Mouse (Mus musculus) neural tube, embryonic 10.5 days (tissue): ENCODE measurements around the gene Ak1.

Source experiments
- DNase-seq: peaks from one replicate; pipeline ENCODE4 v3.0.0-alpha.2; 2017; ENCODE audit warnings: low spot score; ENCODE audit errors: extremely low spot score

The Ak1 gene

DNA sequence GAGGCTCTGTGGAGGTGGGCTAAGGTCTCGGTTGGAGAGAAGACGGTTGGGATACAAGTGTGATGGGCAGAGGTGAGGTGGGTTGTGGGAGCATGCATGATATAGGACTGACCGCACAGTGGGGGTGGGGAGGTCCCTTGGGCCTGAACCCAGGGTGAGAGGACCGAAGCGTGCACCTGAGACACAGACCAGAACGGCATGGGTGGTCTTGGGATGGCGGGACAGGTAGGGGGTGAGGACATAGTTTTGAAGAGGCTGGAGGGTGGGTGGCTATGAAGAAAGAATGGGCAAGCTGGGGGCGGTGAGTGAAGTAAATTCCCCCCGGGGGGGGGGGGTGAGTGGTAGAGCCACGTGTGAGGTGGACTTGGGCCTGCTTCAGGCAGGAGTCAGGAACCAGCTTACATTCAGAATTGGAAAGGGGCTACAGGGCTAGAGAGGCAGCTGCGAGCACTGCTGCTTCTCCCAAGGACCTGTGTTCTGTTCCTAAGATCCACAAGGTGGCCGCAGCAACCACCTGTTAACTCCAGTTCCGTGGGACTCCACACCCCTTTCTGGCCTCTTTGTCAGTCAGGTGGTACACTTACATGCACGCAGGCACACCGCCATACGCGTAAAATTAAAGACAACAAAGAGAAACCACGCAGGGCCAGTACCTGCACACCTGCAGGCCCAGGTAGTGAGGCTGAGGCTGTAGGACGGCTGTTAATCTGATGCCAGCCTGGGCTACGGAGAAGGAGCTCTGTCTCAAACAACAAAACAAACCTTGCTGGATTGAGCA is 5.9 kb downstream of the Ak1 start:
- no peak for DNase-seq

DNA sequence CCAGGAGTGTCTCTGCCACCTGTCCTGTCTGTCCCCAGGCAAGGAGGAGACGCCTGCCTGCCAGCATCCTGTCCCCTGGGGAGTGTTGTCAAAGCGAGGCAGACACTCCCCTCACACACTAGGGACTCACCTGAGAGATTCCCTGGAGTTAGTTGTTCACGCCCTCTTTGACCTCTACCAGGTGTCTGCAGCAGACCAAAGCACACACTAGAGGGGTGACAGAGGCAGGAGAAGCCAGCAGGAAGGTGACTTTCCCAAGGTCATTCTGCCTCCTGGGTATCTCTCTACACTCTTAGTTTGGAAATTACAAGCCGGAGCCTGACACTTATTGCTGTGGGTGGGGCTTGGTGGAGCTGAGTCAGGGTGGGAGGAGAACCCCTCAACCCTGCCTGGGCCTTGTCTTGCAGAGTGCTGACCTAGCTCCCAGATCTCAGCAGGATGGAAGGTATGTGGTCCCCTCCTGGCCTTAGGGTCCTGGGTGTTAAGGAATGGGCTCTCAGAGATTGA is 6.5 kb downstream of the Ak1 start:
- DNase-seq = no peak

DNA sequence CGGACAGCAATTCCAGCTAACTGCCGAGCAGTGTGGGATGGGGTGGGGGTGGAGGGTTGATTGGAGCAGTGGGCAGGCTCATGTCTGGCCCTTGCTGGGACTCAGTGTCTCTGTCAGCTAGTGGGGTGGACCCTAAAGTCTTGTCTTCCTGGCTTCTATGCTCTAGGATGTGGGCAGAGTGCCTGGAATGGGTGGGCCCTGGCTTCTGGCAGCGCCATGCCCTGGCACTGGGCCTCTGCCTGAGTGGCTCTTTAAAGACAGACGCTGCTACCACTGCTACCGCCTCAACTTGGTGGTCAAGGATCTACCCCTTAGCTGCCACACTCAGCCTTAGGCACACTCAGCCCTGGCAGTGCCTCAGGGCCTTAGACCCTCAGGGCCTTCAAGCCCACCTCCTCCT is 7.2 kb downstream of the Ak1 start:
- DNase-seq = no peak

DNA sequence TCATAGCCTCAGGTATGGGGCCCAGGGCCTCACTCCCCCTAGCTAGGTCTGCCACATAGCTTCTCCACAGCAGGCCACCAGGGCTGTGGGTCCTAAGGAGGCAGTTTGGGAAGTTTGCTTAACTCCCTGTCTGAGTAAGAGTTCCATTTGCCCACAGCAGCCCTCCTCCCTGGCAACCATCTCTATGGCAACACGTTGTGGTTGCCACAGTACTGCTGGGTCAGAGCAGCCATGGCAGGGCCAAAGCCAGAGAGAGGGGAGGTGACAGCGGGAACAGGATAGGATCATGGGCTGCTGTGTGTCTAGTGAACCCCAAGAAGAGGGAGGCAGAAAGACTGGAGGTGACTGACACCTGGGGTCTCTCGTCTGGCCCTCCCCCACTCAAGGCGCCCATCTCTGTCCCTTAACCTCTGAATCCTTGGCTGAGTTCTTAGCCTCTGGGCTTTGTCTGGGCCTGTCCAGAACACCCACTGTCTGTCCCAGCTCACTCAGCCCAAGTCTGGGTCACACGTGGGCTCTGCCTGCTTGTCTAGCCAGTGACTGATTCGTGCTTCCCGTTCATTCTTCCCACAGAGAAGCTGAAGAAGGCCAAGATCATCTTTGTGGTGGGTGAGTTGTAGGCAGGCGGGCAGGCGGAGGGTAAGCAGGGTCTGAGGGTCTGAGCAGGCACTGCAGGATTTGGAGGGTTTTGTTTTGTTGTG is 7.9 kb downstream of the Ak1 start:
- peak; percentile 77 for DNase-seq

DNA sequence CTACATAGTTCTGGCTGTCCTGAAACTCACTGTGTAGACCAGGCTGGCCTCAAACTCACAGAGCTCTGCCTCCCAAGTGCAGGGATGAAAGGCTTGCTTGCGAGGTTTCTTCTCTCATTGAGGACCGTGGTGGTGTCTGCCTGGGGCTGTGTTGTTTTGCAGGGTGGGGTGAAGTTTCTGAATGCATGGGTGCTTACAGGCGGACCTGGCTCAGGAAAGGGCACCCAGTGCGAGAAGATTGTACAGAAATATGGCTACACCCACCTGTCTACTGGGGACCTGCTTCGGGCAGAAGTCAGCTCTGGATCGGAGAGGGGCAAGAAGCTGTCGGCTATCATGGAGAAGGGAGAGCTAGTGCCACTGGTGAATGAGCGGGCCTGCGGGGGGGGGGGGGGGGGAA is 8.5 kb downstream of the Ak1 start:
- DNase-seq = no peak

DNA sequence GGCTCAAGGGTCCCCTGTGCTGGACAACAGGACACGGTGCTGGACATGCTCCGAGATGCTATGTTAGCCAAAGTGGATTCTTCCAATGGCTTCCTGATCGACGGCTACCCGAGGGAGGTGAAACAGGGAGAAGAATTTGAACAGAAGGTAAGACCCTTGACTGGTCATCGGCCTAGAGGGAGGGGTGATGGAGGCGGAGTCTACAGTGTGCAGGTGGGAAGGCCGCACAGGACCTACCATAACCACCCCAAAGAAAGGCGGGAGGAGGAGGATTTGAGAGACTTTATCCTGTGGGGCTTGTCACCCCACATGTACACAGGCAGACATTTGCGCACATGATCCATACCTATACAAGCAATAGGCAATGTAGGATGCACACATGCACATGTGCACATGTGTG is 9.5 kb downstream of the Ak1 start:
- no peak for DNase-seq

DNA sequence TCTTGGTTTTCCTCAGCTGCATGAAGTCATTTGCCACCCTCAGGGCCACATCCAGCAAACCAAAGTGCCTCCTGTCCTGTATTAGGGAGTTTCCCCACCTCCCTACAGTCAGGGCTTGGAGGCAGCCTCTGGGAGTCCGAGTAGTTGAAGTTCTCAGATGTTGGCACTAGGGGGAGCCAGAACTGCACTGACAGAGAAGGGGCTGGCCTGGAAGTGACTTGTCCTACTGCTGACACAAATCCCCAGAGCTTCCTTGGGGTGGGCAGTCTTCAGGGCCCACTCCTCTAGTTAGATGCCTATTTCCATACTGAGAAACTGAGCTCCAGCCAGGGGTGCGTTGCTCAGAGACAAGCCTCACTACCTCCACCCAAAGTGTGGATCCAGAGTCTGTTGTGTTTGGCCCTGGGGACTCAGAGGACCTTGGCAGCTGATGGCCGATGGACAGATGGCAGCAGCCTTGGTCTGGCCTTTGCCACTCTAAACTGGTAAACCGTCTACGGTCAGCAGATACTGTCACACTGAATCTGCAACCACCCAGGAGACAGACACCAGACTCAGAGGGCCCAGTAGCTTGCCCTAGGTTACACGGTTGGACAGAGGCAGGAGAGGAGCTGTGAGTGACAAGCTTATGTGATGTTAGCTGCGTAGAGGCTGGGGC is 10.3 kb downstream of the Ak1 start:
- peak; percentile 79 for DNase-seq

DNA sequence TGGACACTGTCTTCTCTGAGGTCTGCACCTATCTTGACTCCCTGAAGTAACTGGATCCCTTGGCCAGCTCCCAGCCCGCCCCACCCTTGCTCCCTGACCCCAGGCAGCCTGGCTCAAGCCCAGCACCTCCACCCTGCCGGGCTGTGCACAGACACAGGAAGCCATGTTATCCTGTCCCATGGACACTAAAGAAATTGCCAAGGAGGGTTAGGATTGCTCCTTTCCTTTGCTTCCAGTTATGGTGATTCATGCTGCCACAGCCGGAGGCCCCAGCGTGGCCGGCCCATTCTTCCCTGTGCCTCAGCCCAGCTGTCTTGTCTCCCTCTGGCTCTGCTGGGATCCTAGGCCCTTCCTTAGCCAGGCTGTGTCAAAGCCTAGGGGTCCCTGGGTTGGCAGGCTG is 12.1 kb downstream of the Ak1 start:
- no peak for DNase-seq

DNA sequence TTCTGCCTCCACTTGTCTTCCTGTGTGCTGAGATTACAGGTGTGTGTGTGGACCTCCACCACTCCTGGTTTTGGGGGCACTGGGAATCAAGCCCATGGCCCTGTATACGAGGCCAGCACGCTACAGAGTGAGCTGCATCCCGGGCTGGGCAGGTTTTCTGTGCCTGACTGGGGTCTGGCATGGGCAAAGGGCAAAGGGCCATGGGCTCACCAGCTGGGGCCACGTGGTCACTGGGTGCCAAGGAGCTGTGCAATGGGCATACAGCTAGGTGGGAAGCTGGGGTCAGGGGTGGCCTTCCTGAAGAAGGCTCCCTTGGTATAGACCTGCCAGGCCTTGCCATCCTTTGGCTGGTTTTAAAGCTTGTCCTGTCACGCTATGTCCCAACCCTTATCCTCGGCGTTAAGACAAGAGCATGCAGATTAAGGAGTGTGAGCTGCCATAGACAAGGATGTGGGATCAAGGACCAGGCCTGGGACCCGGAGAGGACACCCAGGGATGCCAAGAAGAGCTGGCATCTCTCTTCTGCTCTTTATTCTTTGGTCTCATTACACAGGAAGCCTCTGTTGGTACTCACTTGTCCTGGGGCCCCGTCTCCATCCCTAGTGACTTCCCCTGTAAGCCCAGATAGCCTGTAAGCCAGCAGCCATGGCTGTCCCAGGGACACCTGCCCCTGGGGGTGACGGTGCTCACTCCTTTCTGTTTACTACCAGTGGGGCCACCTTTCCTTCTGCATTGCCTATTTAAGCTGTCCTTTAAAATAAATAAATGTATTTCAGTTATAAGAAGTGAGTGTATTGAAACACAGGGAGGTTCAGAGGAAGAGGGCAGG is 12.9 kb downstream of the Ak1 start:
- DNase-seq = no peak

DNA sequence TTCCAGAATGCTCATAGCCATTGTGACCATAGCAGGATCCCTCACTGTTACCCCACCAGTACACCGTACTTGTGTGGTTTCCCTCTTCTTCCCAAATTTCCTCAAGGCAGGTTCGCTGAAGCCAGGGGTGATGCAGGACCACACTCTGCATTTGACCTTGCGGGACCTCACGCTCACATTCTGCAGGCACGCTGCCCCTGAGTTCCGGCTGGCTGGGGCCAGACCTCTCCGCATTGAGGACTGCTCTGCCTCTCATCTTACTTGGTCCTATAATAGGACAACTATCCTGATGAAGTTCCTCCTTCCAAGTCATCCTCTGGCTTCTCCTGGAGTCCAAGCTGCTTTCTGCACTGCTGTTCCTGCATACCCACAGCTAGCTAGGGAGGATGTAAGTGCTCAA is 15.1 kb downstream of the Ak1 start:
- no peak for DNase-seq

DNA sequence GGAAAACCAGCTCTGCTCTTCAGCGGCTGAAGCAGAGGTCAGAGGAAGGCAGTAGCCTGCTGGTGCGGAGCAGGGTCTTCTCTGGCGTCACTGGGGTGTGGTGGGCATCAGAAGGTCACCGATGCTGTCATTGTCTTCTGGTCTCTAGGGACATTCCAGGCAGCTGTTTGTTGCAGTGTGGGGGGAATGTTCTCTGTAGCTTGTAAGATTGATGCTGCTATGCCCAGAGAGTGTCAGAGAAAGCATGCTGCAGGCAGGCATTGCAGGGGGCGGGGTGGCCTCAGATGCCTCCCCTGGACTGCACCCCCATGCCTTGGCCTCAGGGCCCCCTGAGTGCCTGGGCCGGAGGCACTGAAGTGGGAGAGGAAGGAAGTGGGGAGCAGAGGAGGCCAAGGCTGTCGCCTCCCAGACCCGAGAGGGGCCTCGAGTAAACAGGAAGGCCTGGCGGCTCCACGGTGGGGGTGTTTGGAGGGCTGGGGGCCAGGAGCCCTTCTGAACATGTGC is 16.3 kb downstream of the Ak1 start:
- DNase-seq = no peak

DNA sequence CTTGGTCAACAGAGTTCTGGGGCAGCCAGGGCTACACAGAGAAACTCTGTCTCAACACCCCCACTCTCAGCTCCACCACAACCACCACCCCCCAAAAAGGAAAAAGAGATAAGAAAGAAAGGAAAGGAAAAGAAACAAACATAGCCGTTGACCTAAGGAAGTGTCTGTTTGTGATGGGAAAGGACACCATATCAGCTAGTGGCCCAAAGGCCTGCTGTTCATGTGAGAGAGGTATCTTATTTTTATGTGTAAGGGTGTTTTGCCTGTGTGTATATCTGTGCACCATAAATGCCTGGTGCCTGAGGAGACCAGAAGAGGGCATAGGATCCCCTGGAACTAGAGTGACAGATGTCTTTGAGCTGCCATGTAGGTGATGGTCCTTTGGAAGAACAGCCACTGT is 18.1 kb downstream of the Ak1 start:
- DNase-seq = no peak

DNA sequence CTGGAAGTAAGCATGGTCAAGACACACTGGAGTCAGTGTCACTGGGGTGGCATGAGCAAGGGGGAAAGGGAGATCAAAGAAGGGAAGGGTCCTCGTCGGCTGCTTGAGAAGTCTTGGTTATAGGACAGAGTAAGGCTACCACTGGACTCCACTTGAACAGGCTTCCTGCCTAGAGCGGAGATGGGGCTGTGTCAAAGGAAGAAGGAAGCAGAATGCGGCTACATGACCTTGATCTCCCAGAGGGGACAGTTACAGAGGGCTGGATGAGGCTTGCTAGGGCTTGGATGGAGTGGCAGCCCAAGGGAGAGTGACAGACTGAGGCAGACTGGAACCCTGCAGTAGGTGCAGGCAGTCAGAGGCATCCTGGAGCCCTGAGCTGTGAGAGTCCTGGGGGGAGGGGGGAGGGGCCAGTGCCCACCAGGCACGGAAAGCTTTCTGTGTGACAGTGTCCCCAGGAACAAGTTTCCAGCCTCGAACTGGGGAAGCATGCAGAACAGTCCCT is 19.0 kb downstream of the Ak1 start:
- DNase-seq = no peak

DNA sequence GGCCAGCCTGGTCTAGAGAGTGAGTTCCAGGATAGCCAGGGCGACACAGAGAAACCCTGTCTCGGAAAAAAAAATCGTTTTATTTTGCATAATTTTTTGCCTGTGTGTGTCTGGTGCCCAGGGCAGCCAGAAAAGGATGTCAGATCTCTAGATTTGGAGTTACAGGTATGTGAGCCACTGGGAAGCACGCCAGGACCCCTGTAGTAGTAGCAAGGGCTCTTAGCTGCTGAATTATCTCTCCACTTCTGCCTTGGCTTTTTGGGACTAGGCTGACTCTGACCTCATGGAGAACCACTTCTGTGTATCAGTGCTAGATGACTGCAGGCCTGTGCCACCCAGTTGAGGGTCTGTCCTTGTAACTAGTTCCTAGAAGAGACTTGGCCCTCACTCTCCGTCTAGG is 20.3 kb downstream of the Ak1 start:
- no peak for DNase-seq

DNA sequence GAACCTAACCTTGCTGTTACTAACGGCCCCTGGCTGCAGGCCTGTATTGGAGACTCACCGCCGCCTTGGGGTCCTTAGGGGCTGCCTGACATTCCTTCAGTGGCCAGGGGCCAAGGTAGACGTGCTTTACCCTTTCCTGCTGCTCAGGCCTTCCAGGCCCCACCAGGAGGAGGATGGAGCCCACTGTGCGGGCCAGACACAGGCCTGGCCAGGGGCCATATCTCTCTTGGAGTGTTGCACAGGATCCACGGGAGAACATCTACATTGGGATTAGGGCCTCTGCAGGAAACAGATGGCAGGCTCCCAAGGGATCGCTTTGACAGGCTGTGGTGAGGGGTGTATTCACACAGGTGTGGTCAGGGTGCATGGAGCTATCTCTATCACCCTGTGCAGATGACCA is 21.3 kb downstream of the Ak1 start:
- DNase-seq = no peak

DNA sequence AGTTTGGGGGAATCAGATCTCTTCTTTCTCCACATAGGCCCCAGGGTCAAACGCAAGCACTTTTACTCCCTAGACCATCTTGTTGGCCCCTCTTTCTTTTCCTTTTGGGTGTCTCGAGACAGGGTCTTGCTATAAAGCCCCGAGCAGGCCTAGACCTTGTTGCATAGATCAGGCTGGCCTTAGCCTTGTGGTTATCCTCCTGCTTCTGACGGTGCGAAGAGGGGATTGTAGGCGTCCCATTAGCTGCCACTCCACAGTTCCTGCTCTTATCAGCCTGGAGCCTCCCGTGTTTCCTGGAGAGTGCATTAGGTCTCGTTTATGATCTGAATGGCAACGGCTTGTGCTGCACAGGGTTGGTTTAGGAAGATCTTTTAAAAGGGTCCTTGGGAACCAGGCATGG is 22.5 kb downstream of the Ak1 start:
- DNase-seq = no peak

DNA sequence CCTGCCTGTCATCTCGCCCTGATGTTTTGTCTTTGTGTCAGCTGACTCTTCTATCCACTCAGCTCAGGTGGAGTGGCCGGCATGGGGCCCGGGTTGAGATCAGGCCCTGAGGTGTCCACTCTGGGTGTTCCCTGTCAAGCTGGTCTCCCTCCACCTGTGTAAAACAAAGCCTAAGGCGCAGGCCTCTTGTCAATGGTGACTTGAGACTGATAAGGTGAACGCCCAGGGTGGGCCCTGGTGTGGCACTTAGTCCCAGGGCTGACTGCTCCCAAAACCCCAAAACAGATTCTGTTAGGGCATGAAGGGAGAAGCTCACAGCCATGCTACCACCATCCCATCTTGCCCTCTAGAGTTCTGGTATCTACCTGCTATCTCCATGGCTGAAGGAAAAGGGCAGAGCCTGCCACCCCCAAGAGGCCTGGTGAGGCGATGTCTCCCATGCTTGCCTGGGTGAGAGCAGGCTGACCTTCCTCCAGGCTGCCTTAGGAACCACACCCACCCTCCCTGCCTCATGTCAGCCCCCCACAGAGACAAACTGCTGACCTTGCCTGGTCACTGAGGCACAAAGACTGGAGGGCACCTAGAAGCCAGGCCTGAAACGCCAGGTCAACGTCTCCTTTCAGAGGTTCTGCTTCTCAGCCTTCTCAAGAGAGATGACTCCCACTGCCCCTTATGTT is 23.4 kb downstream of the Ak1 start:
- no peak for DNase-seq

DNA sequence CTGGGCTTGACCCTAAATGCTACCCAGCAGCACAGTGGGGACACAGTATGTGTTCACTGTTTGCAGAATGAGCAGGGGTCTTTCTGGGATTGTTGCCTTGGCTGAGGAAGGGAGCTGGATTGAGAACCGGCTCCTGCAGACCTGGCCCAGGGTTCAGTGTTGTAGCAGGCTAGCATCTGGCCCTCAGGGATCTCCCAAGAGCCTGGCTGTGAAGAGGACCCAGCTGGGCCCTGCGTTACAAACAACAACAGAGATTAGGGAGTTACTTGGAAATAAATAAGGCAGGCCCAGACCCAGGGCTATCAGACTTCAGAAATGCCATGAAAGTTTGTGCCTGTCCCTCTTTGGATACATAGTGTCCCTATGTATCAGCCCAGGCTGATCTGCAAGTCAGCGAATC is 24.1 kb downstream of the Ak1 start:
- DNase-seq = no peak

DNA sequence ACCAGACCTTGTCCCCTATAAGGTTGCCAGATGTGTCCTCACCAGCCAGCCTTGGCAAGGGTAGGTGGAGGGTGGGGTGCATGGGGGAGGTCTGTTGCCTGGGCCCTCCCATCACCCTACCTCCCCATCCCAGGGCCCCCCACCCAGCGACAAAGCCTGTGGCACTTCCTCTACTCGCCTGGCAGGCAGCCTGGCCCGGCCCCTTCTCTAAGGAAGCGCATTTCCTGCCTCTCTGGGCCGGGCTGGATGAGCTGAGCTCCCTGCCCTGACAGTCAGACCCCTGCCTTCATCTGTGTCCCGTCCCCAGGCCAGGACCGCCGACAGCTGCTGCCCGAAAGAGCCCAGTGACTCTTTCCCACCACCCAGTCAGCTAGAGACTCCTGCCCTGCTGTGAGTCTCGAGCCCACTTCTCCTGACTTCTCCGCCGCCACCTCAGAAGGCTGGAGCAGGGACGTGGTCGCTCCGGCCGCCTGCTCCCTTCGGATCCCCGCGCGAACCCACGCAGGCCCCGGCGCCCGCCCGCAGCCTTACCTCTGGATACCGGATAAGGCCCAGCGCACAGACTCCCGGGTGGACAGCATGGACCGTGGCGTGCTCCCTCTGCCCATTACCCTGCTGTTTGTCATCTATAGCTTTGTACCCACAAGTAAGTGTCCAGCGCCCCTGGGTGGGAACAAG is 25.0 kb downstream of the Ak1 start, which contains the start of gene Eng:
TSS of gene Eng (plus strand) at position 217 of the 678 bp plus-strand sequence.
- no peak for DNase-seq

DNA sequence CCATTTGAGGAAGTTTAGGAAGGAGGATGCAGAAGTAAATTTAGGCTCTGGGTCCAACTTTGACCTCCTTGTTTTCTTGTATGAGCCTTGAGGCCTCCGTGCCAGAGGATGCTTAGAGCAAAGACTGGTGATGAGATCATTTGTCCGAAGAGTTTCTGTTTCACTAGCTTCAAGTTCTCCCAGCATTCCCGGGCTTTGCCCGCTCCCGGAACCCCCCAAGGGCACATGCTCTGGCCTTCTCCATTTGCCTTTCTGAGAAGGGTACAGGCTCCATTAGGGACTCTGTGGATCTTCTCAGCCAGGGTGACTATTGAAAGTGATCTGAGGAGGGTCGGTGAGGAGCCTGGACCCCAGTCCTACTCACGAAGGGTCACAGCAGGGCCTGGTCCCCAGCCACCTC is 25.8 kb downstream of the Ak1 start:
- DNase-seq = no peak
